Mouse (Mus musculus): ENCODE results near the gene Fam83f.

Fam83f gene

GRCm38 (mm10) chr15:80671295-80672252, at the start of gene Fam83f:
Gene Fam83f, plus strand, starts transcription at chr15:80671847.
- no peak for DNase-seq

- no peak for DNase-seq
Measured at GRCm38 (mm10) chr15:80623171-80623837, 48.3 kb upstream of the Fam83f start.

- no peak for DNase-seq
Measured at GRCm38 (mm10) chr15:80626472-80626871, 45.2 kb upstream of the Fam83f start.

GRCm38 (mm10) chr15:80630147-80630546, 41.5 kb upstream of the Fam83f start:
- peak in 1 of 2 experiments; percentile 57 for DNase-seq

GRCm38 (mm10) chr15:80630711-80631110, 40.9 kb upstream of the Fam83f start:
- DNase-seq, result peak; percentile 68 to 82

- DNase-seq, result no peak
Measured at GRCm38 (mm10) chr15:80631311-80631710, 40.3 kb upstream of the Fam83f start.

GRCm38 (mm10) chr15:80632280-80632893, 39.3 kb upstream of the Fam83f start:
- DNase-seq, result no peak

- DNase-seq, result no peak
Measured at GRCm38 (mm10) chr15:80634391-80635193, 37.1 kb upstream of the Fam83f start.

GRCm38 (mm10) chr15:80636757-80637372, 34.8 kb upstream of the Fam83f start:
- DNase-seq, result no peak

- no peak for DNase-seq
Measured at GRCm38 (mm10) chr15:80639071-80639702, 32.5 kb upstream of the Fam83f start.

GRCm38 (mm10) chr15:80639874-80640273, 31.8 kb upstream of the Fam83f start:
- no peak for DNase-seq

- no peak for DNase-seq
Measured at GRCm38 (mm10) chr15:80641702-80642435, 29.8 kb upstream of the Fam83f start.

GRCm38 (mm10) chr15:80645006-80645797, 26.4 kb upstream of the Fam83f start:
- no peak for DNase-seq

GRCm38 (mm10) chr15:80648977-80649606, 22.6 kb upstream of the Fam83f start:
- DNase-seq, result no peak

GRCm38 (mm10) chr15:80650412-80650811, 21.2 kb upstream of the Fam83f start:
- no peak for DNase-seq

- no peak for DNase-seq
Measured at GRCm38 (mm10) chr15:80653865-80654264, 17.8 kb upstream of the Fam83f start.

- DNase-seq, result no peak
Measured at GRCm38 (mm10) chr15:80658815-80659471, 12.7 kb upstream of the Fam83f start.

GRCm38 (mm10) chr15:80660963-80661362, 10.7 kb upstream of the Fam83f start:
- no peak for DNase-seq

GRCm38 (mm10) chr15:80664444-80664843, 7.2 kb upstream of the Fam83f start:
- no peak for DNase-seq
